Mouse (Mus musculus) left cerebral cortex, postnatal 14 days (tissue): Measurements from ENCODE around the gene Sult3a2. TPM values are rescaled to one million over a fixed set of nuclear protein-coding genes. Genes with fewer than 3 reads are reported as not detected.
"Not testable (repeated sequence)": the region's sequence is repeated elsewhere in the genome, so short reads cannot be mapped to it uniquely, and the experiment has no call there.

Experiments used
- DNase-seq, 2 experiments: peaks; one replicate each; pipeline ENCODE4 v3.0.0; 2021 to 2022; ENCODE audit warnings: low spot score in 2 of 2, mixed read lengths in 1 of 2
- intact Hi-C: fragments of 180-260 bp; cut with DNase I; formaldehyde crosslinking; loops from one replicate; pipeline ENCODE4 v1.15.1; 2025
- long read RNA-seq, 2 experiments: library from polyadenylated mRNA; stranded (forward); transcript quantifications; one replicate each; pipeline ENCODE4 v2.0.0; 2021
- total RNA-seq, 2 experiments: library from RNA; stranded (reverse); gene quantifications; 2 replicates each; pipeline ENCODE4 v1.2.3; 2021

Sult3a2 gene
- total RNA-seq: under 1 TPM; 0.53 to 0.66 TPM
- long read RNA-seq, experiment 1: 0 reads
- long read RNA-seq, experiment 2: 0 reads

DNA sequence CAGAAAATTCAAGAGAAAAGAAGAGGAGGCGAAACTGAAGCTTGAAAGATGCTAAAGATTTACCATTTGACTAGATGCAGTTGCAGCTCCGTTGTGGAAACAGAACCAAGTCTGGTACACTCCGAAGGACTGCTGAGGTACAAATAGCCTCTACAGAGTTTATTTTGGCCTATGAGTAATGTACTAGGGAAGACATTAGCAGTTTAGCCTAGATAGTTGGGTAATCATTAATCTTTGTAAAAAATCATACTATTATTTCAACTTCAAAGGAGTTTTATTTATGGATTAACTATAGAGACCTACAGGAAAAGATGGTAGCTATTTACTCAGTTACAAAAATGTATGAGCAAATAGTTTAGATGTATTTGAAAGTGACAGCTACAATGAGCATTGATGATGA lies at the start of gene Sult3a2:
Gene Sult3a2, minus strand, starts transcription at position 101 of the 400 bp plus-strand sequence.
- intact Hi-C loops: no loop called here
- DNase-seq: no peak

DNA sequence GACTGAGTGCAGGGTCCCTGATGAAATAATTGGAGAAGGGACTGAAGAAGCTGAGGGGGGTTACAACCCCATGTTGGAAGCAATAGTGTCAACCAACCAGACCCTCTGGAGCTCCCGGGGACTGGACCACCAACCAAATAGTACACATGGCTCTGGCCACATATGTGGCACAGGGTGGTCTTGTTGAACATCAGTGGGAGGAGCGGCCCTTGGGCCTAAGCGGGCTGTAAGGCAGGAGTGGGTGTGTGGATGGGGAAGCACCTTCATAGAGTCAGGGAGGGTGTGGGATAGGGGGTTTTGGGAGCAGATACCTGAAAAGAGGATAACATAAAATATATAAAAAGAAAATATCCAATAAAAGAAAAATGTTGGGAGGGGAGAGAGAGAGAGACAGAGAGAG lies 34.4 kb upstream of the Sult3a2 start:
- DNase-seq: no peak
- intact Hi-C loops: no loop called here

- DNase-seq: no peak
- intact Hi-C loops: no loop called here
Observed at GRCm38 (mm10) chr10:33816923-33817322, 30.4 kb upstream of the Sult3a2 start.

DNA sequence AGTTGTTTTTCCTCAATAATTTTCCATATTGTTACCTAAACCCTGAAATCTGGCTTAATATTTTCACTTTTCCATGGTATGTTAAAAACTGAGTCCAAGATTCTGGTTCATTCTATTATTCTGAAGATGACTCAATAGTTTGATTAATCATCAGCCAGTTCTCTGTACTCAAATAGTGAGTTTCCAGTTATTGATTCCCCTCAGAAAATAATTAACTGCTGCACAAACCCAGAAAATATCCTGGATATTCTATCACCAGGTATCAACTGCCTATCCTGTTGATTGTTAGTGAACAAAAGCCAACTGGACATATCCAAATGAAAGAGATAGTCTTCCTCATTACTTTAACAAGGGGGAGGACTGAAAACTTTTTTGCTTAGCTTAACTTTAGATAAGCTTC lies 27.8 kb upstream of the Sult3a2 start:
- DNase-seq: no peak
- intact Hi-C loops: no loop called here

DNA sequence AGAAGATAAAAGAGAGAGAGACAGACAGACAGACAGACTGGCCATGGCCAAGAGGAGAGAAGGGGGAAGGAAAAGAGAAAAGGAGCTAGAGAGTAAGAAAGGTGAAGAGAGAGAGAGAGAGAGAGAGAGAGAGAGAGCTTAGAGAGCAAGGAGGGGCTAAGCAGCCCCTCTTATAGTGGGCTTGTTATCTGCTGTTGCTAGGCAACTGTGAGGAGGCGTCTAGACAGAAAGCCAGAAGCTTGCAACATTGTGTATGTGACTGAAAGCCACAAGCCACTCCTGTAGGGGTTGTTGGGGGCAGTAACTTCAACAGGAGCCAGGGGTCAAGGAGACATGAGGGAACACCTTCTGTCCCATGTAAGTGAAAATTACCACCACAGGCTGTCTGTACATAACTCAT lies 25.3 kb upstream of the Sult3a2 start:
- DNase-seq: no peak

DNA sequence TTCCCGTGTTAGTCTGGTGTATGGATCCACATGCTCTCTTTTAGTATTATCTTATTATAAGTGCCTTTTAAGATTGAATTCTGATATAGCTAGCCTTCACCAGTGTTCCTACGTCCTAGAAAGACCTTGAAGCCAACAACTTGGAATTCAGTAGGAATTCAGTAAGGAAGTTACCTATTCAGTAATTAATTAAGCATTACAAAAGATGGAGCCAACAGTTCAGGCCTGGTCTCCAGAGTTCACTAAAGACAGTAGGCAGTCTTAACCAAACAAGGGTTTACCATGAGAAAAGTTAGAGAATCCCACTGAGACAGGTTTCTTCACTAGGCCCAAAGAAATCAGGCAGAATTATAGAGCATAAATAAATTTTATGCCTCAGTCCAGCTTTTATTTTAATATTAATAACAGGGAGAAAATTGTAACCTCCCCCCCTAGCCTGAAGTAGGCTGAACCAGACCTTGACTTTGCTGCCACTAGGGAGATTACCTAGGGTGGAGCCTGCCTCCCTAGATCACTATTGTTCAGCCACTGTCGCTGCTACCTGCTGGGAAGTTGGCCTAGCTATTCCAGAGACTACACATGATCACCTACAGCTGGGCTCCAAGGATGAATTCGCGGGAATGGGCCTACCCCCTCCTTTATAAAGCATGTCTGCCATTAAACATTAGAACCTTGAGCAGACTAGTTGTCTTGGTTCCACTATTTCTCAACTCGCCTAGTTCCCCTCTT lies 10.9 kb upstream of the Sult3a2 start:
- intact Hi-C loops, DNase-seq: not testable (repeated sequence)

More for the DNA sequence above, 25.3 kb upstream of the Sult3a2 start:
- intact Hi-C loops: no loop called here

GRCm38 (mm10) chr10:33796269-33796915 lies 9.9 kb upstream of the Sult3a2 start:
- DNase-seq, intact Hi-C loops: not testable (repeated sequence)

GRCm38 (mm10) chr10:33792166-33792565 lies 5.7 kb upstream of the Sult3a2 start:
- DNase-seq, intact Hi-C loops: not testable (repeated sequence)

GRCm38 (mm10) chr10:33787541-33787940 lies 1.0 kb upstream of the Sult3a2 start:
- intact Hi-C loops: no loop called here
- DNase-seq: no peak

- DNase-seq, intact Hi-C loops: not testable (repeated sequence)
Observed at GRCm38 (mm10) chr10:33735251-33735650, 51.3 kb downstream of the Sult3a2 start.

DNA sequence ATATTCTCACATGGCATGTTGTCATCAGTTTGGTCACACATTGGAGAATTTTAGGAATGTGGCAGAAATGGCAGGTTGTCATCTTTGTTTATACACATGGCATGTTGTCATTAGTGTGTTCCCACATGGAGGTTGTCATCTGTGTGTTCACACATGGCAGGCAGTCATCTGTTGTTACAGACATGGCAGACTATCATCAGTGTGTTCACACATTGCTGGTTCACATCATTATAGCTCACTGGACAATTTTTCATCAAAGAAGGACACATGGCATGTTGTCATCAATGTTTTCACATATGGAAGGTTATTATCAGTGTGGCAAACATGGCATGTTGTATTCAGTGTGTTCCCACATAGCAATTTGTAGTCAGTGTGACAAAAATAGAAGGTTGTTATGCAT lies 53.3 kb downstream of the Sult3a2 start:
- intact Hi-C loops: no loop called here
- no peak for DNase-seq

- intact Hi-C loops: no loop called here
Observed at GRCm38 (mm10) chr10:33732409-33733185, 53.9 kb downstream of the Sult3a2 start.

DNA sequence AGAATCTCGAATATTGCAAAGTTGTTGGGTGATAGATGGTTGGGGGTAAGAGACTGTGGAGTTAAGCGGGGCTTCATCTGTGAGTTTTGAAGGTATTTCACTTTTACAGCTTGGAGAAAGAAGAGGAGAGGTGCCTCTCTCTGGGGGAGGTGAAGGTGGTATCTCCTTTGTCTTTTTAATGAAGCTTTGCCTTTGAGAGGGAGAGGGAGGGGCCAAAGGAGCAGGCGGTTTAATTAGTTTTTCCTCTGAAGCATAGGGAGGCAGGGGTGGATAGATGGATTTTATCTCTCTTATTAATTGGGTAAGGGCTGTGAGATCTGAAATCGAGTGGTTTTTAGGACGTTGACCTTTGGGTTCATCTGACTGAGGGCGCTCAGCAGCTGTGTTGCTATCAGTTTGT lies 62.7 kb downstream of the Sult3a2 start:
- intact Hi-C loops: no loop called here
- DNase-seq: no peak

More at GRCm38 (mm10) chr10:33732409-33733185, 53.9 kb downstream of the Sult3a2 start:
- DNase-seq: no peak

GRCm38 (mm10) chr10:33721827-33722438 lies 64.6 kb downstream of the Sult3a2 start:
- intact Hi-C loops: no loop called here
- DNase-seq: no peak

Other genes starting within 250 kb of the Sult3a2 start
- 10 to 100 TPM; 55.9 to 59.7 TPM for gene Clvs2, start 161.9 kb downstream of the Sult3a2 start, total RNA-seq
- not detected for gene Sult3a1, start 71.0 kb upstream of the Sult3a2 start, total RNA-seq
- gene Rsph4a, start 118.4 kb upstream of the Sult3a2 start, total RNA-seq: 1 to 10 TPM; 3.3 to 4.5 TPM
- gene Zup1, start 164.6 kb upstream of the Sult3a2 start, total RNA-seq: 10 to 100 TPM; 11.1 to 12.1 TPM
- 100 to 1,000 TPM in 1 of 2 experiments, 10 to 100 TPM in 1; 95.5 to 103 TPM for gene Rwdd1, start 232.9 kb upstream of the Sult3a2 start, total RNA-seq